Mouse (Mus musculus): ENCODE data around the gene Kdm4c. TPM values are rescaled to one million over a fixed set of nuclear protein-coding genes. Genes with fewer than 3 reads are reported as not detected.

Gene Kdm4c
- polyA plus RNA-seq (2021; fragmentation: Nextera tagmentation), result 5.9 and 7.2 TPM in 2 replicates
- long read RNA-seq, experiment 1, full-length matches to known transcripts, result 36 of 69 reads
- long read RNA-seq, experiment 1, partial matches to known transcripts, result 12 of 69 reads
- long read RNA-seq, experiment 1, other reads (novel, unspliced or antisense), result 21 of 69 reads
- long read RNA-seq, experiment 2, full-length matches to known transcripts, result 2 of 19 reads
- long read RNA-seq, experiment 2, partial matches to known transcripts, result 9 of 19 reads
- long read RNA-seq, experiment 2, other reads (novel, unspliced or antisense), result 8 of 19 reads

DNA sequence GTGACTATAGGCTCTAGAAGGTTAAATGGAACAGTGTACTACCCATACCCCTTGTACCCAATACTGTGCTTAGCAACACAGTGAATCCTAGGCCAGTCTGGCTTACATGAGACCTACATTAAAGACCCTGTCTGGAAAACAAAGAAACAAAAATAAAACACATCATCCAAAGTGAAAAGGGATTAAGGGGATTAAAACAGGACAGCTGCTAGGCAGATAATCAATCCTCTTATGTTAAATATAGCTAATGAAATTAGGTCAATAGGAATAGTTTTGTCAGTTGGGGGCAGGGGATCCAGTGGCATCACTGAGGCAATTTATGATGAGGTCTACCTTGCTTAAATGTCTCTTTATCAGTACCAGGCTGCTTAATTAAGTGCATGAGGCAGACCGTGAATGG, at the start of gene Kdm4c:
TSS of gene Kdm4c (plus strand) at position 322 of the 400 bp plus-strand sequence.

Other genes with a start within 250 kb of the Kdm4c start
- 2.9 and 3.7 TPM in 2 replicates for gene Frmd3, start 229.1 kb upstream of the Kdm4c start, polyA plus RNA-seq (2021; fragmentation: Nextera tagmentation)